Mouse (Mus musculus): ENCODE results near the gene Ppp1r9a.

Gene Ppp1r9a

DNA sequence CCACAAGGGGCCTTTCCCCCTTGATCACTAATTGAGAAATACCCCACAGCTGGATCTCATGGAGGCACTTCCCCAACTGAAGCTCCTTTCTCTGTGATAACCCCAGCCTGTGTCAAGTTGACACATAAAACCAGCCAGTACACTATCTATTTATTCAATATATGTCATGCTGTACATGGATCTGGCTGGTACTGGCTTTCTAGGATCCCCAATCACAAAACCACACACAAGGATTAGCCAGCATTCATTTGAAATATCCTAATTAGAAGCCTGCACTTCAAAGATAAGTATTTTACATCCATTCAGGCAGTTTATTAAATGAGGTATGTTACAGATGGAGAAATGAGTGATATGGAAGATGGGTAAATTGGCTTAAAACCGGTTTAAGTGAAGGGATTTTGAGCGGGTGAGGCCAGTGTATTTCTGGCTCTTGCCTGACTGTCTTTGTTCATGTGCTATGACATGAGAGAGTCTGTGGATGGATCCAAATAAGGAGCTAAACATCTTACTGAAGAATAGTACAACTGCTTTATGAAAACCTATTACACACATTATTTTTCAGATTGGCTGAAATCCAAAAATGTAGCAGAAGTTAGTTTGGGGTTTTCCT is 135.5 kb downstream of the Ppp1r9a start:
- no peak for DNase-seq (ENCODE audit: extremely low read depth, low read depth)

DNA sequence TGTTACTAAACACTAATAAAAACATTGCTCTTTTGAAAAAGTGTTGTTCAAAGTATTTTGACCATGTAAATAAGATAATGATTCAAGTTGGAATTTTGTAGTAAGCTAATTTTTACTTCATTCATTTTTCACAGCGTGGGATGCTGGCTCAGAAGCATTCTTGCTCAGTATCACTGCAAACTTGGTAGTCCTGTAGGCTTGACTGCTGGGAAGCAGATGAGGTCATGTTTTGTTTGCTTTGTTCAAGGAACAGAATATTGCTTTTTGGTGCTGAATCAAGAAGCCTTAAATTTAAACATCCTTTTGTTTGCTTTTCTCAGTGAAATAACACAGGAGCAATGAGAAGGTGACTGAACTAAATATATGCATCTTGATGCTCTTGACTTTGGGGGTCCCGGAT is 136.6 kb downstream of the Ppp1r9a start:
- DNase-seq (ENCODE audit: extremely low read depth, low read depth), result no peak

DNA sequence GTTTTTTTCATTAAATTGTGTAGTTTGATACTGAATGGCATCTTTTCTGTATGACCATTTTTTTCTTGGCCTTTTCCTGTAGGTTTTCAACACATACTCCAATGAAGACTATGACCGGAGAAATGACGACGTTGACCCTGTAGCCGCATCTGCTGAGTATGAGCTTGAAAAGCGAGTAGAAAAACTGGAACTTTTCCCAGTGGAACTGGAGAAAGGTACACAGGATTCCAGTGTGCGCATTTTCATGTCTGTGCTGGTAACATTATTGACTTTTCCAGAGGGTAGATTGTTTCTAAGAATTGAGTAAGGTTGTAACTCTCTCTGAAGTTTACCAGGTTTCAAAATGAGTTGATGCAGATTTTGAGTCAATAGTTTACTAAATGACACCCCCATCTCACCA is 143.1 kb downstream of the Ppp1r9a start:
- no peak for DNase-seq (ENCODE audit: extremely low read depth, low read depth)

DNA sequence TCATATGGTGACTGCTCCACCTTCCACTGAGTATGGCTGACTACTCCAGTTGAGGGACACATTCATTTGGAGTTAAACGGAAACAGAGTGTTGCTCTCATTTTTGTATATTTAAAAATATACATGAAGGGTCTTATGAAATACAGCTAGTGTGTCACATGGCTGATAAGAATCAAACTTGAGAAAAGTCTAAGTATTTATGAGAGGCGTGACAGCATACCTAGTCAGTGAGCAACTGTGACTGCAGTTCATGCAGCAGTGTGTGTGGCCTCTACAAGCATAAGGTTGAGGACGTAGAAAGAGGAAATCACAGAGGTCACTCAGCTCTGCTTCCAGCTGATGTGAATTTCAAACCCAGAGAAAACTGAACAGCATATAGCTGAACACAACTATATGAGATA is 145.3 kb downstream of the Ppp1r9a start:
- no peak for DNase-seq (ENCODE audit: extremely low read depth, low read depth)

- DNase-seq (ENCODE audit: extremely low read depth, low read depth), result no peak
These were observed 149.6 kb downstream of the Ppp1r9a start for GRCm38 (mm10) chr6:5052309-5052708.

DNA sequence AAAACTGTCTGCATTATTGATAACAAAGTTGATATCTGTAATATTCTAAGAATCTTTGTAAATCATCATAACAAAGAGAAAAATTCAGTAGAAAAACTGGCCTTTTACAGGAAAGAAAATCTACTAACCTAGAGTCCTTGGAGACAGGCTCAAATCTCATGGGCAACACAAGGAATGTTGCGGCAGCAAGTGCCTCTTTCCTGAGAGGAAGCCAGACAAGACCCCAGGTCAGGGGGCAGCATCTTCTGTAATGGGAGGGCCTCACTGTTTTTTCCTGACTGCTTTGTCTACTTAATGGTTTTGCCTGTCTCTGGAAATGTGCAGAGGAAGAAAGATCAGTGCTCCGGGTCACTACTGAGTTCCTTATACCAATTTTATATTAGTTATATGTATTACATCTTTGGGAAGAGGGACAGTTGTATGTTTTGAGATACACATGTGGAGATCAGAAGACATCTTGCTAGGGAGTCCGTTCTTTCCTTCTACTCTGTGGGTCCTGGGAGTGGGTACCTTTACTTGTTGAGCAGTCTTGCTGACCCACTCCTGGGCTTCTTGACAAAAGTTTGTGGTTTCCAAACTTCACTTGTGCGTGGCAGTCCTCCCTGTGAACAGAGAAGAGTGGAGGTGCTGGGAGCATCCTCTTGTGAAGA is 151.9 kb downstream of the Ppp1r9a start:
- no peak for DNase-seq (ENCODE audit: extremely low read depth, low read depth)

- no peak for DNase-seq (ENCODE audit: extremely low read depth, low read depth)
These were observed 172.0 kb downstream of the Ppp1r9a start for GRCm38 (mm10) chr6:5074736-5075135.

GRCm38 (mm10) chr6:5075680-5076079 is 173.0 kb downstream of the Ppp1r9a start:
- no peak for DNase-seq (ENCODE audit: extremely low read depth, low read depth)

GRCm38 (mm10) chr6:5078009-5078408 is 175.3 kb downstream of the Ppp1r9a start:
- no peak for DNase-seq (ENCODE audit: extremely low read depth, low read depth)

DNA sequence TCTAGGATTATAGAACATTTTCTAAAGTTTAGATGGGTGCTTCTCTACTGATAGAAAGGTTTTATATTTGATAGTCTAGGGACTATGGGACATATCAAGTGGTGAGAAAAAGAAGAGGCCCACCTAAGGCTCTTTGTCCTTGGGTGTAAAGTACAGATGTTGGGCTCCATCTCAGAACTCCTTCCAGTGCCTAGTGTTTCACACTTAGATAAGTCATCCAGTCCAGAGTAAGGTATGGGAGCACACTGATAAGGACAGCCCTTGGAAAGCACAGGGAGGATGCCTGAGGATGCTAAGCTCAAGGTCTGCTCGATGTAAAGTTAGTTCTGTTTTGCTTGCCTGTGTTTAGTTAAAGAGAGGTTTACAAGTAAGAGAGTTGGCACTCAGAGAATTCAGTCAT is 176.4 kb downstream of the Ppp1r9a start:
- no peak for DNase-seq (ENCODE audit: extremely low read depth, low read depth)

GRCm38 (mm10) chr6:5080094-5080493 is 177.4 kb downstream of the Ppp1r9a start:
- no peak for DNase-seq (ENCODE audit: extremely low read depth, low read depth)

GRCm38 (mm10) chr6:5080496-5080895 is 177.8 kb downstream of the Ppp1r9a start:
- no peak for DNase-seq (ENCODE audit: extremely low read depth, low read depth)

DNA sequence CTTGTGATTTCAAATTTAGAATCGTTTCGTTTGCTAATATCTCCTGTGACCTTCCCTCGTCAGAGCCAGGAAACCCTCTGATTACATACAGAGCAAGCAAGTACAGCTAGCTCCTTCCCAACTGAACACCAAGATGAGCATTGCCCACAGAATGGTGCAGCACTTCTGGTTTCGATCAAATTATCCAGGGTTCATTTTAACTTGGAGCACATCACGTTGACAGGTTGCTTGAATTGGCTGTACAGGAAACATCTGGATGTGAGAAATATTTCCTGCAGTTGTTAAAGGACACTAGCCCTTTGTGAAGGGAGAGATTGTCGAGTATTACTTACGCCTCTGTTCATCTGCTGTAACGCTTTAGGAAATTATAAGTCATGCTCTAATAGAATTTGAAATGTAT is 178.4 kb downstream of the Ppp1r9a start:
- no peak for DNase-seq (ENCODE audit: extremely low read depth, low read depth)

DNA sequence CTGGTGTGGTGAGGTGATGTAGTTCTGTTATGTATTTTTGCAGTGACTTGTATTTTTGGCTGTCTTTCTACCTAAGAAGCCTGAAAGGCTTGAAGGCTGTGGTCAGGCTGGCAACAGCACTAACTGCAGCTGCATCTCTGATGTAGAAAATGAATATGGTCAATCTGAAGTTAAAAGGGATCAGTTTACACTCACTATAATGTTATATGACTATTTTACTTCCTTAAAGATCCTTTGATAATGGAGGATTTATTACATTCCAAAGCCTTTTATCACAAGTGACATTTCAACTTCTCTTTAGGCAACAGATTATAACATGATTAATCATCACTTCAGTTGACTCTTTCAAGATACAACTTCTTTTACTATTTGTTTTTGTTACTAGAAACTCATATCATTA is 179.4 kb downstream of the Ppp1r9a start:
- DNase-seq (ENCODE audit: extremely low read depth, low read depth), result no peak

DNA sequence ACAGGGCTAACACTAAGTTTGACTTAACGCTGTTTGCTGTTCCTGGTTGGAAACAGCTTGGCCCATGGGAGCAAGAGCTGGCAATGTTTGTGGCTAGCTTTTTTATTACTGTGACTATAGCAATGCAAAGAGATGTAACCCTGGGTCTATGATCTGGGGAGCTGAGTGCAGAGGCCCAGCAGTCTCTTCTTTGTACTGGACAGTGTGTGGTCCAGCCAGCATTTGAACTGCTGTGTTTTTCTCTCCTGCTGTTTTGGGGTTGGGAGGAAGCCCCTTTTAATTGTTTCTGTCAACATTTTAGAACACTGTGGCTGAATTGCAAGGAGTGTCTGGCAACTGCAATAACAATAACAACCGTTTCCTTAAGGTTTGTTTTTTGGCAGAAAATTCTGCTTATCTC is 180.0 kb downstream of the Ppp1r9a start:
- no peak for DNase-seq (ENCODE audit: extremely low read depth, low read depth)

DNA sequence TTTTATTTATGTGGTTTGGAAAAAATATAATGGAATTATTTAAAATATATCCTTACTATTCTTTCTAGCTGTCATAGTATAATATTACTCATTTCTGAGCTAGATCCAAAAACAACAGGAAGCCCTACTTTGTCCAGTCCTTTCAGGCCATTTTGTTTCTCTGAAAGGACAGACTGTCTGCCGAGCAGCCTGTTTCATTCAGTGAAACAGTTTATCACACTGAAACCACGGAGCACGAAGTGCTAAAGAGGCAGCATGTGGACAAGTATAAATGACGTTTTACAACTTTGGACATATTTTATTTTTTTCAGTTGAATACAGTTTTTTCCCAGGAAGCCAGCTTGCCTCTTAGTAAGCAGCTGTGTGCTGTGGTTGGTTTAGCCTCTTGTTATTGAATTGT is 181.2 kb downstream of the Ppp1r9a start:
- no peak for DNase-seq (ENCODE audit: extremely low read depth, low read depth)

DNA sequence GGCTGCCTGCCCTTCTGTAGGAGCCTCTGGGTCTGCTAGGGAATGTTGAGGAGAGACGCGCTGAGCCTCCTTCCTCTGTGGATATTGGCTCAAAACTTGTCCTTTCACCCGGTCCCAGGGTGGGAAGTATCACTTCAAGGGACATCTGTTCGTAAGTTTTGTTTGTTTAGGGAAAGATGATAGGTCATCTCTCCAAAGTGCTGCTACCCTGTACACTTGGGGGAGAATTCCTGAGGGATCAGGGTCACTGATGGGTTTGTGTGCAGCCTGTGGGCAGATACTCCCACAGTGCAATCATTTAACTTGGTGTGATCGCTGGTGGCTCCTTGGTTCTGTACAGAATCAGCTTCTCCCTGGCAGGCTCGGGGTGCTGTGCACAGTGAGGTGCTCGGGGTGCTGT is 189.2 kb downstream of the Ppp1r9a start:
- no peak for DNase-seq (ENCODE audit: extremely low read depth, low read depth)

DNA sequence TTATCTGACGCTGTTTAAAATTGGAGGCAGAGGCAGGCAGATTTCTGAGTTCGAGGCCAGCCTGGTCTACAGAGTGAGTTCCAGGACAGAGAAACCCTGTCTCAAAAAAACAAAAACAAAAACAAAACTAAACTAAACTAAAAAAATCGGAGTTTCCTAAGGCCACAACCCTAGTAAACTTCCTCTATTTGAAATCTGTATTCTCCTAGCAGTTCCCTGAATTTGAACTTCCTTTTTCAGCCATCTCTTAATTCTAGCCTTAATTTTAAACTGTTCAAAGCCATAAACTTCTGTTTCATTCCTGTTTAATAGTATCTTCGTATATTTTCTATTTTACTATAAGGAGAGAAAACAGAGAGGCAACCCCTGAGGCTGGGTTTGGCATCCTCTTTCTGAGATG is 190.1 kb downstream of the Ppp1r9a start:
- peak; percentile 7 for DNase-seq (ENCODE audit: extremely low read depth, low read depth)

DNA sequence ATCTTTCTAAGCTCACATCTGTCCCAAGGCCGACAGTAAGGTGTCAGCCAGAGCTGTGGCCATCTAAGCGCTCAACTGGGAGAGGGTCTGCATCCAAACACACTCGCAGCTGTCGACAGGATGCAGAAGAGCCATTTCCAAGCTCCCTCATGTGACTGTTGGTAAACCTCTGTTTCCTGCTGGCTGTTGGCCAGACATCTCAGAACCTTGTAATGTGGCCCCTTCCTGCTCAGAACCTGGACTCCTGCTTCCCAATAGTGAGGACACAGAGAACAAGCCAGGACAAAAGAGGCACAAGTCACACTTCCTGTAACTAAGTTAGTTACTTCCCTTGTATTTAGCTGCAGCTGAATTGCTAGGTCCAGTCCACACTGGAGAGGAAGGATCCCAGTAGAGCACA is 190.8 kb downstream of the Ppp1r9a start:
- no peak for DNase-seq (ENCODE audit: extremely low read depth, low read depth)

DNA sequence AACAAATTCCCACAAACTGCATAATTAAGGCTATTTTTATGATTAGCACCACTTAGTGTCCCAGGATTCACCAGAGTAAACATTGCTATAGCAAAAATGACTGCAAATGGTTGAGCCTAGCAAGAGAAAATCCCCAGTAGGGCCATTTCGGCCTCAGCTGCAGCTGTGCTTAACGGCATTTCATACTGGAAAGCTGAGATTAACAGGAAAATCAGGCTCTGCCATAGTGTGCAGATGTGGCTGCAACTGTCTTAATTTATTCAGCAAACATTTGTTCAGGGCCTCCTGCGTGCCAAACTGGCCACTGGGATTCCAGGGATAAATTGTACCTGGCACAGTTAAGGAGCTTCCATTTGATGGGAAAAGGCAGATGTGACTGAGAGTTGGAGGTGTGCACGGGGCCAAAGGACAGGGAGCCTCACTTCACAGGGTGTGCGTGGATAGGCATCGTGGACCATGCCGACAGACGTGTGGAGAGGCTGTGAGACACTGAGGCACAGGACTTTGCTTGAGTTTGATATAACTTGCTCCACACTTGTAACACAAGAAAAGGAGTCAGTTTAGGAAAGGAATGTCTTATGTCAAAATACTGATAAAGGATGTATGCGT is 192.8 kb downstream of the Ppp1r9a start:
- no peak for DNase-seq (ENCODE audit: extremely low read depth, low read depth)

GRCm38 (mm10) chr6:5097309-5097708 is 194.6 kb downstream of the Ppp1r9a start:
- DNase-seq (ENCODE audit: extremely low read depth, low read depth), result no peak

- DNase-seq (ENCODE audit: extremely low read depth, low read depth), result no peak
These were observed 196.6 kb downstream of the Ppp1r9a start for GRCm38 (mm10) chr6:5099282-5099681.

- no peak for DNase-seq (ENCODE audit: extremely low read depth, low read depth)
These were observed 197.1 kb downstream of the Ppp1r9a start for GRCm38 (mm10) chr6:5099842-5100241.
